Mouse (Mus musculus) liver, postnatal 0 days (tissue): ENCODE measurements around the gene Dhx36.

ENCODE experiments used
- CTCF ChIP-seq: sonication (generic); IDR thresholded peaks from 2 replicates; pipeline ENCODE4 v1.5.1; 2016; ENCODE audit warnings: antibody characterized with exemption, low read depth
- EP300 ChIP-seq: IDR thresholded peaks from 2 replicates; pipeline ENCODE4 v1.6.1; 2016; ENCODE audit warnings: antibody characterized with exemption, low read depth, mild to moderate bottlenecking

DNA sequence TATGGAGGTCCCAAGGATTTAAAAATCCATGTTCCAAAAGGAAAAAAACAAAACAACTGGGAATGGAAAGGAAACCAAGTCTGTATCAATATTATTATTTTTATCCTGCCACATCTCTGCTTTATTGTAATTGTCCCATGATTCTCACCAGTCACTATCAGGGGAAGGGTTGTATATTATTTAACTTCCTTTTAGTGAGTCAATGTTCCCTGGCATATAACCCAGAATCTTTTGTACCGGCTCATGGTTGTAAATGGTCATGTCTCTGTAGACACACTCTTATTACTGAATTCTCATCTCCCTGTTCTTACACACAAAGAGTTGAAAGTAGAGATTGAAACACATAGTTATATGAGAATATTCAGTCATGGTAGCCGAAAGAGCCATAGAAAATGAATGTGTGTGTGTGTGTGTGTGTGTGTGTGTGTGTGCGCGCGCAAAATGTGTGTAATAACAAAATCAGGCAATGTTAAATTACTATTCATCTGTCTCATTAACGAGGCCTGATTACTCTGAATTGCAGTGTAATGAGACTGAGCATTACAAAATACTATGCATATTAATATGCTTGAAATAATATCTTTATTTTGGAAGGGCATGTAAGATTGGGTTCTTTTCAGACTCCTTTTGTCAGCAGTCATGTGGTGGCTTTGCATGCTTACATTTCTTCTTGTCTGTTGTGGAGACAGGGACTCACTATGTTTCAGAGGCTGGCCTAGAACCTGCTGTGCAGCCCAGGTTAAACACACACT, 88.2 kb downstream of the Dhx36 start:
- TF ChIP-seq EP300 (no peak), CTCF (no peak)
